In genomic region chr1:69591889-69592288, GRCm38 (mm10) we compare ENCODE assay signal across 13 mouse cellular contexts.
DNase-seq lines count a peak whose midpoint lies in the region; ATAC-seq and TF ChIP-seq lines count a peak whose summit lies in the region.
"Had no signal": no experiment of that assay in that cellular context is flagged by ENCODE, and none has a peak within 500 bp of the region (broad histone marks: within the 10 kb centered on the region; RNA-seq: fewer than 3 reads in every experiment).

No protein-coding gene starts in this region.

- WGBS in heart, embryonic 13.5 days: 53% methylated on average over 6 of the region's 6 CpGs
- 24% methylated on average over 6 of the region's 6 CpGs for WGBS in kidney, postnatal 0 days
- 25% methylated on average over 6 of the region's 6 CpGs for WGBS in embryonic facial prominence, embryonic 12.5 days
- WGBS in limb, embryonic 14.5 days: 4% methylated on average over 6 of the region's 6 CpGs

- no peak for TF ChIP-seq CTCF in kidney, postnatal 0 days (IDR thresholded peaks at IDR 0.05; ENCODE audit: low read depth)

- no peak for DNase-seq in heart, postnatal 25 days (ENCODE audit: low spot score)
- peak; percentile 7 for DNase-seq in kidney, postnatal 0 days (ENCODE audit: low spot score)
- no peak for DNase-seq in kidney, postnatal 25 days
- no peak for DNase-seq in limb, embryonic 14.5 days (ENCODE audit: low spot score)
- no peak for DNase-seq in spleen, postnatal 36 days (ENCODE audit: low spot score in 2 of 2)
- no peak for DNase-seq in B cell, adult 2 months
- DNase-seq: adrenal gland, postnatal 25 days; gastrocnemius, postnatal 25 days had no signal

- 0 out of 2 replicates have a peak overlapping the region, but pooled peaks have one; percentile 16 for H3K4me2 ChIP-seq in heart, embryonic 13.5 days
- peak overlapping the region; percentile 42 for H3K4me2 ChIP-seq in kidney, postnatal 0 days (ENCODE audit: low read length)
- H3K4me2 ChIP-seq in embryonic facial prominence, embryonic 12.5 days (replicated peaks): peak overlapping the region; percentile 45
- peak overlapping the region; percentile 46 for H3K4me2 ChIP-seq in limb, embryonic 14.5 days (replicated peaks; ENCODE audit: low read depth, low read length, severe bottlenecking)

- H3K27ac ChIP-seq in heart, embryonic 13.5 days (replicated peaks): no peak overlapping the region
- H3K27ac ChIP-seq in kidney, postnatal 0 days: no peak overlapping the region
- H3K27ac ChIP-seq in embryonic facial prominence, embryonic 12.5 days: no peak overlapping the region
- no peak overlapping the region for H3K27ac ChIP-seq in limb, embryonic 14.5 days (replicated peaks; ENCODE audit: low read depth, low read length)
- H3K27ac ChIP-seq: macrophage had no signal

- H3K36me3 ChIP-seq in heart, embryonic 13.5 days: no peaks in the 10 kb centered on the region
- H3K36me3 ChIP-seq in kidney, postnatal 0 days (ENCODE audit: insufficient read depth, low read length): no peaks in the 10 kb centered on the region
- H3K36me3 ChIP-seq in embryonic facial prominence, embryonic 12.5 days: no peaks in the 10 kb centered on the region
- H3K36me3 ChIP-seq in limb, embryonic 14.5 days (ENCODE audit: control insufficient read depth, insufficient read depth, low read length): no peaks in the 10 kb centered on the region

- H3K27me3 ChIP-seq in heart, embryonic 13.5 days (replicated peaks): no peaks in the 10 kb centered on the region
- no peaks in the 10 kb centered on the region for H3K27me3 ChIP-seq in kidney, postnatal 0 days (ENCODE audit: insufficient read depth, low read length)
- no peaks in the 10 kb centered on the region for H3K27me3 ChIP-seq in embryonic facial prominence, embryonic 12.5 days
- H3K27me3 ChIP-seq in limb, embryonic 14.5 days (ENCODE audit: control insufficient read depth, insufficient read depth, low read length): no peaks in the 10 kb centered on the region
- H3K27me3 ChIP-seq: CH12.LX, Patski had no signal

- H3K4me3 ChIP-seq in heart, embryonic 13.5 days: no peak overlapping the region
- H3K4me3 ChIP-seq in kidney, postnatal 0 days (replicated peaks; ENCODE audit: low read depth, low read length): no peak overlapping the region
- no peak overlapping the region for H3K4me3 ChIP-seq in embryonic facial prominence, embryonic 12.5 days
- no peak overlapping the region; the same call in 1 of the 2 replicates for H3K4me3 ChIP-seq in limb, embryonic 14.5 days (replicated peaks; ENCODE audit: low read length)

- no peak overlapping the region for H3K9ac ChIP-seq in heart, embryonic 13.5 days
- no peak overlapping the region for H3K9ac ChIP-seq in kidney, postnatal 0 days (ENCODE audit: low read depth, low read length)
- H3K9ac ChIP-seq in embryonic facial prominence, embryonic 12.5 days: no peak overlapping the region
- no peak overlapping the region for H3K9ac ChIP-seq in limb, embryonic 14.5 days (ENCODE audit: low read depth, low read length, severe bottlenecking)

- intact Hi-C loops in heart, postnatal 25 days (cut with DNase I): no loop called here

- no peak for ATAC-seq in heart, embryonic 13.5 days (ENCODE audit: extremely low read depth, insufficient number of reproducible peaks, low FRiP score, low TSS enrichment)
- ATAC-seq in kidney, postnatal 0 days (replicated peaks; ENCODE audit: low FRiP score, low read depth): no peak
- no peak for ATAC-seq in embryonic facial prominence, embryonic 12.5 days (ENCODE audit: insufficient number of reproducible peaks, insufficient read depth, low FRiP score, low TSS enrichment)
- ATAC-seq in limb, embryonic 14.5 days (ENCODE audit: low FRiP score, low read depth): no peak
- ATAC-seq: Patski had no signal

- H3K9me3 ChIP-seq in heart, embryonic 13.5 days: no peaks in the 10 kb centered on the region
- no peaks in the 10 kb centered on the region for H3K9me3 ChIP-seq in kidney, postnatal 0 days (replicated peaks; ENCODE audit: low read length)
- no peaks in the 10 kb centered on the region for H3K9me3 ChIP-seq in embryonic facial prominence, embryonic 12.5 days
- H3K9me3 ChIP-seq in limb, embryonic 14.5 days (ENCODE audit: control insufficient read depth, low read length): no peaks in the 10 kb centered on the region

- H3K4me1 ChIP-seq in heart, embryonic 13.5 days: peaks cover 11% of the 10 kb centered on the region
- H3K4me1 ChIP-seq in kidney, postnatal 0 days (replicated peaks; ENCODE audit: insufficient read depth, low read length): 0 out of 2 replicates have a peak, but pooled peaks cover 4% of the 10 kb centered on the region
- peaks cover 11% of the 10 kb centered on the region for H3K4me1 ChIP-seq in embryonic facial prominence, embryonic 12.5 days
- H3K4me1 ChIP-seq in limb, embryonic 14.5 days (ENCODE audit: control insufficient read depth, insufficient read depth, low read length): peaks cover 9% of the 10 kb centered on the region

- no peak for TF ChIP-seq POLR2A in limb, embryonic 14.5 days (IDR thresholded peaks at IDR 0.05; ENCODE audit: borderline replicate concordance, extremely low read depth, insufficient read depth, insufficient read length)
